Mouse (Mus musculus) hindbrain, embryonic 14.5 days (tissue): ENCODE measurements around the gene Znrf4. TPM values are rescaled to one million over a fixed set of nuclear protein-coding genes. Genes with fewer than 3 reads are reported as not detected.

ENCODE experiments used
- ATAC-seq: fragments of 200-750 bp; cut with Nextera tagmentation; 2 replicates; pipeline ENCODE4 v1.8.0; 2017; ENCODE audit warnings: moderate number of reproducible peaks, mild to moderate bottlenecking, moderate TSS enrichment, moderate library complexity; ENCODE audit not compliant: low FRiP score
- DNase-seq: peaks from one replicate; pipeline ENCODE4 v3.0.0-alpha.2; 2015; ENCODE audit warnings: low spot score
- H3K27ac ChIP-seq: fragments of 300-500 bp; sonication (generic); 2 replicates; pipeline ENCODE4 v1.5.1; 2014; ENCODE audit warnings: mild to moderate bottlenecking, moderate library complexity
- H3K27me3 ChIP-seq: fragments of 300-500 bp; sonication (generic); 2 replicates; pipeline ENCODE4 v1.6.1; 2014; ENCODE audit warnings: mild to moderate bottlenecking, low read length, mixed read lengths; ENCODE audit not compliant: control insufficient read depth, insufficient read depth
- H3K36me3 ChIP-seq: fragments of 300-500 bp; sonication (generic); replicated peaks from 2 replicates; pipeline ENCODE4 v1.6.1; 2014; ENCODE audit not compliant: control insufficient read depth, insufficient read depth
- H3K4me1 ChIP-seq: fragments of 300-500 bp; sonication (generic); replicated peaks from 2 replicates; pipeline ENCODE4 v1.6.1; 2014; ENCODE audit warnings: antibody characterized with exemption, low read length, mixed read lengths; ENCODE audit not compliant: control insufficient read depth, insufficient read depth
- H3K4me2 ChIP-seq: fragments of 300-500 bp; sonication (generic); replicated peaks from 2 replicates; pipeline ENCODE4 v1.6.1; 2014; ENCODE audit warnings: mild to moderate bottlenecking, moderate library complexity
- H3K4me3 ChIP-seq: fragments of 300-500 bp; sonication (generic); replicated peaks from 2 replicates; pipeline ENCODE4 v1.5.1; 2014; ENCODE audit warnings: mild to moderate bottlenecking, low read length
- H3K9ac ChIP-seq: fragments of 300-500 bp; sonication (generic); 2 replicates; pipeline ENCODE4 v1.6.1; 2014
- H3K9me3 ChIP-seq: fragments of 300-500 bp; sonication (generic); 2 replicates; pipeline ENCODE4 v1.6.1; 2016; ENCODE audit warnings: low read length; ENCODE audit not compliant: control insufficient read depth
- WGBS: fragments of 180-500 bp; shearing (Covaris S2); extraction: QIAGEN DNeasy Blood & Tissue Kit; methylation state at CpG from one replicate; pipeline ENCODE4 v1.1.7; 2014; 5-methylcytosine and 5-hydroxymethylcytosine counted together
- polyA plus RNA-seq: library from polyadenylated mRNA; unstranded; fragments of >200 nt; fragmentation: Nextera tagmentation; extraction: Ambion mirVana; gene quantifications from 2 replicates; pipeline ENCODE4 v1.2.1, GENCODE M21; 2014

Gene Znrf4
- polyA plus RNA-seq, 1 experiment from 2014 or later: not detected

- no peaks in the 10 kb centered on the region for H3K27me3 ChIP-seq
- no peaks in the 10 kb centered on the region for H3K36me3 ChIP-seq
- 53% methylated on average over 6 of the region's 6 CpGs for whole genome bisulfite sequencing
- H3K9ac ChIP-seq: peak overlapping the region; percentile 37; the same call in 1 of the 2 replicates
- H3K4me3 ChIP-seq: no peak overlapping the region
- H3K9me3 ChIP-seq: no peaks in the 10 kb centered on the region
- peak overlapping the region; percentile 83 for H3K27ac ChIP-seq
- no peak for ATAC-seq
- H3K4me1 ChIP-seq: peaks cover 74% of the 10 kb centered on the region
- H3K4me2 ChIP-seq: peak overlapping the region; percentile 33
- no peak for DNase-seq
These were observed 45.5 kb downstream of the Znrf4 start for GRCm38 (mm10) chr17:56466747-56467146.

- Histone ChIP-seq H3K9ac (no peak overlapping the region), H3K27ac (no peak overlapping the region), H3K4me2 (no peak overlapping the region), H3K4me1 (peaks cover 71% of the 10 kb centered on the region), H3K27me3 (no peaks in the 10 kb centered on the region), H3K36me3 (no peaks in the 10 kb centered on the region), H3K9me3 (no peaks in the 10 kb centered on the region), H3K4me3 (no peak overlapping the region)
- no peak for DNase-seq
- WGBS: 79% methylated on average over 7 of the region's 7 CpGs
- ATAC-seq: no peak
These were observed 47.4 kb downstream of the Znrf4 start for GRCm38 (mm10) chr17:56464817-56465216.

- Histone ChIP-seq H3K36me3 (no peaks in the 10 kb centered on the region), H3K9ac (no peak overlapping the region), H3K4me3 (no peak overlapping the region), H3K27ac (no peak overlapping the region), H3K4me1 (peaks cover 66% of the 10 kb centered on the region), H3K4me2 (no peak overlapping the region), H3K27me3 (no peaks in the 10 kb centered on the region), H3K9me3 (no peaks in the 10 kb centered on the region)
- DNase-seq (no peak), ATAC-seq (no peak)
- WGBS: 94% methylated on average over 2 of the region's 2 CpGs
These were observed 47.9 kb downstream of the Znrf4 start for GRCm38 (mm10) chr17:56464345-56464744.

GRCm38 (mm10) chr17:56463500-56463899, 48.7 kb downstream of the Znrf4 start:
- Histone ChIP-seq H3K4me2 (peak overlapping the region; percentile 58; the same call in 1 of the 2 replicates), H3K27me3 (no peaks in the 10 kb centered on the region), H3K4me1 (peaks cover 57% of the 10 kb centered on the region), H3K4me3 (no peak overlapping the region; the same call in 1 of the 2 replicates), H3K27ac (no peak overlapping the region), H3K9me3 (no peaks in the 10 kb centered on the region), H3K9ac (peak overlapping the region; percentile 45; the same call in 1 of the 2 replicates), H3K36me3 (no peaks in the 10 kb centered on the region)
- WGBS: 50% methylated on average over 1 of the region's 1 CpGs
- ATAC-seq: no peak
- no peak for DNase-seq

GRCm38 (mm10) chr17:56462835-56463455, 49.3 kb downstream of the Znrf4 start:
- Histone ChIP-seq H3K4me3 (peak overlapping the region; percentile 33), H3K4me2 (peak overlapping the region; percentile 58), H3K27ac (peak overlapping the region; percentile 79), H3K4me1 (peaks cover 52% of the 10 kb centered on the region), H3K9me3 (no peaks in the 10 kb centered on the region), H3K36me3 (peaks cover 3% of the 10 kb centered on the region; the same call in 1 of the 2 replicates), H3K9ac (peak overlapping the region; percentile 45), H3K27me3 (no peaks in the 10 kb centered on the region)
- 2% methylated on average over 17 of the region's 17 CpGs for WGBS
- ATAC-seq (no peak), DNase-seq (no peak)

GRCm38 (mm10) chr17:56461771-56462743, 50.2 kb downstream of the Znrf4 start:
- H3K4me2 ChIP-seq: peak overlapping the region; percentile 58
- H3K27me3 ChIP-seq: no peaks in the 10 kb centered on the region
- ATAC-seq: peak; percentile 92
- peaks cover 12% of the 10 kb centered on the region for H3K36me3 ChIP-seq
- H3K9ac ChIP-seq: peak overlapping the region; percentile 49
- H3K9me3 ChIP-seq: no peaks in the 10 kb centered on the region
- H3K4me1 ChIP-seq: peaks cover 43% of the 10 kb centered on the region
- WGBS: under 1% methylated on average over 77 of the region's 77 CpGs
- peak; percentile 92 for DNase-seq
- H3K27ac ChIP-seq: peak overlapping the region; percentile 79
- H3K4me3 ChIP-seq: peak overlapping the region; percentile 33

Other genes with a start within 250 kb of the Znrf4 start
- 1.4 and 1.5 TPM in 2 replicates for gene Ticam1, start 235.6 kb downstream of the Znrf4 start, polyA plus RNA-seq
- gene Plin3, start 219.6 kb downstream of the Znrf4 start, polyA plus RNA-seq: 13.9 and 16.4 TPM in 2 replicates
- gene Arrdc5, start 212.1 kb downstream of the Znrf4 start, polyA plus RNA-seq: not detected in 2 replicates
- 14.1 and 15.9 TPM in 2 replicates for gene Uhrf1, start 209.1 kb downstream of the Znrf4 start, polyA plus RNA-seq
- gene Kdm4b, start 186.4 kb downstream of the Znrf4 start, polyA plus RNA-seq: 62.2 and 64.3 TPM in 2 replicates
- gene Ptprs, start 35.9 kb downstream of the Znrf4 start, polyA plus RNA-seq: 272 and 276 TPM in 2 replicates
- 0.65 and 1.3 TPM in 2 replicates for gene Gm20219, start 42.0 kb upstream of the Znrf4 start, polyA plus RNA-seq
- gene Safb2, start 72.2 kb upstream of the Znrf4 start, polyA plus RNA-seq: 47.5 and 49.6 TPM in 2 replicates
- gene Safb, start 72.4 kb upstream of the Znrf4 start, polyA plus RNA-seq: 75.7 and 75.8 TPM in 2 replicates
- 179 and 193 TPM in 2 replicates for gene 2410015M20Rik, start 97.3 kb upstream of the Znrf4 start, polyA plus RNA-seq
- gene Rpl36, start 101.0 kb upstream of the Znrf4 start, polyA plus RNA-seq: 1,005 and 1,263 TPM in 2 replicates
- gene Lonp1, start 114.5 kb upstream of the Znrf4 start, polyA plus RNA-seq: 45.0 and 45.4 TPM in 2 replicates
- 1.2 and 1.5 TPM in 2 replicates for gene Catsperd, start 115.7 kb upstream of the Znrf4 start, polyA plus RNA-seq
- gene Ranbp3, start 160.9 kb upstream of the Znrf4 start, polyA plus RNA-seq: 91.8 and 101 TPM in 2 replicates
- gene Ndufa11, start 205.3 kb upstream of the Znrf4 start, polyA plus RNA-seq: 577 and 678 TPM in 2 replicates
- gene Vmac, start 205.6 kb upstream of the Znrf4 start, polyA plus RNA-seq: 15.9 and 22.9 TPM in 2 replicates
- 2.8 and 3.8 TPM in 2 replicates for gene Nrtn, start 245.1 kb upstream of the Znrf4 start, polyA plus RNA-seq